Mouse (Mus musculus) ES-Bruce4 (cell line): ENCODE data around the gene Mecom.

Experiments
- CTCF ChIP-seq: IDR thresholded peaks from one replicate; pipeline ENCODE4 v1.8.1; 2011; ENCODE audit warnings: low read depth, low read length
- EP300 ChIP-seq: IDR thresholded peaks from 2 replicates; pipeline ENCODE4 v1.6.1; 2011; ENCODE audit warnings: low read depth, low read length; ENCODE audit not compliant: insufficient read depth
- POLR2A ChIP-seq: IDR thresholded peaks from one replicate; pipeline ENCODE4 v1.8.1; 2011; ENCODE audit warnings: low read length; ENCODE audit not compliant: insufficient read depth

DNA sequence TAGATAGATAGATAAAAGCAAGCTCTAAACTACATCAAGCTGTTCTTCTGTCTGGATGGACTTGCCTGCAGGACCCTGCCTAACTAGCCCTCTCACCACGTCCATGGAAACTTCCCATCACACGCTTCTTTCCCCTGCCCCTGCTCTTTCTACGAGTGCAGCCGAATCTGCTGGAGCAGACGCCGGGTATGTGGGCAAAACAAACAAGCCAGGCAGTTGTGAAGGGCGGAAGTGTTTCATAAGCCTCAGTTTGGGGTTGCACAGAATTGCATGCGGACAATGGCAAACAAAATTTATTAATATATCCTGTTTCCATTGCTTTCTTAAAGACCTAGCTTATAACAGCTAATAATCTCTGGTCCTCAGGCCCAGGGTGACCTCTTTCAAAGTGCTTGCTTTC lies 91.9 kb downstream of the Mecom start:
- no peak for TF ChIP-seq CTCF
- no peak for TF ChIP-seq EP300
- no peak for TF ChIP-seq POLR2A
